Mouse (Mus musculus) MEL (cell line): ENCODE results near the gene Aaed1. TPM values are rescaled to one million over a fixed set of nuclear protein-coding genes. Genes with fewer than 3 reads are reported as not detected.

Experiments
- DNase-seq: peaks from one replicate; pipeline ENCODE4 v3.0.0; 2011; ENCODE audit warnings: low read depth, low spot score
- H3K27ac ChIP-seq: 2 replicates; pipeline ENCODE4 v1.5.1; 2012; ENCODE audit warnings: low read depth, mild to moderate bottlenecking, control low read depth, low read length, moderate library complexity; ENCODE audit not compliant: control insufficient read depth
- H3K27me3 ChIP-seq, 2 experiments: fragments of 150-350 bp in 1 of 2; sonication (generic) in 1 of 2; 2 replicates each; pipeline ENCODE4 v1.6.1; 2012; ENCODE audit warnings: low read length in 2 of 2, mild to moderate bottlenecking in 2 of 2, improper control_type of control experiment in 1 of 2, moderate library complexity in 1 of 2; ENCODE audit not compliant: insufficient read depth in 2 of 2, control insufficient read depth in 1 of 2
- H3K36me3 ChIP-seq, 2 experiments: 2 replicates each; pipeline ENCODE4 v1.6.1; 2012 to 2014; ENCODE audit warnings: low read length in 2 of 2, improper control_type of control experiment in 1 of 2, inconsistent platforms in 1 of 2, mild to moderate bottlenecking in 1 of 2; ENCODE audit not compliant: insufficient read depth in 2 of 2, control insufficient read depth in 1 of 2
- H3K4me1 ChIP-seq, 2 experiments: fragments of 150-350 bp in 1 of 2; sonication (generic) in 1 of 2; 2 replicates each; pipeline ENCODE4 v1.6.1; 2012; ENCODE audit warnings: low read length in 2 of 2, improper control_type of control experiment in 1 of 2, mild to moderate bottlenecking in 1 of 2; ENCODE audit not compliant: insufficient read depth in 2 of 2, control insufficient read depth in 1 of 2
- H3K4me3 ChIP-seq, 2 experiments: fragments of 150-350 bp in 1 of 2; sonication (generic) in 1 of 2; 2 replicates each; pipeline ENCODE4 v1.5.1; 2012; ENCODE audit warnings: low read depth in 2 of 2, low read length in 2 of 2, mild to moderate bottlenecking in 2 of 2, moderate library complexity in 2 of 2, control low read depth in 1 of 2, improper control_type of control experiment in 1 of 2; ENCODE audit not compliant: control insufficient read depth in 1 of 2, insufficient read depth in 1 of 2
- H3K79me2 ChIP-seq: 2 replicates; pipeline ENCODE4 v1.6.1; 2012; ENCODE audit warnings: mild to moderate bottlenecking, low read length, moderate library complexity; ENCODE audit not compliant: control insufficient read depth, poor library complexity, insufficient read depth
- H3K9ac ChIP-seq: 2 replicates; pipeline ENCODE4 v1.6.1; 2012; ENCODE audit warnings: low read depth, mild to moderate bottlenecking, control low read depth, low read length, moderate library complexity; ENCODE audit not compliant: control insufficient read depth, poor library complexity, severe bottlenecking
- H3K9me3 ChIP-seq: fragments of 150-350 bp; sonication (generic); replicated peaks from 2 replicates; pipeline ENCODE4 v1.6.1; 2012; ENCODE audit warnings: mild to moderate bottlenecking, low read length, improper control_type of control experiment, moderate library complexity; ENCODE audit not compliant: insufficient read depth
- E2F4 ChIP-seq: IDR thresholded peaks from 2 replicates; pipeline ENCODE4 v1.6.1; 2011; ENCODE audit warnings: low read depth, low read length, improper control_type of control experiment, borderline replicate concordance
- ELF1 ChIP-seq: IDR thresholded peaks from 2 replicates; pipeline ENCODE4 v1.6.1; 2014; ENCODE audit warnings: low read depth, mild to moderate bottlenecking, inconsistent platforms, low read length, improper control_type of control experiment, moderate library complexity
- ETS1 ChIP-seq: IDR thresholded peaks from 2 replicates; pipeline ENCODE4 v1.6.1; 2012; ENCODE audit warnings: low read depth, mild to moderate bottlenecking, inconsistent platforms, low read length, improper control_type of control experiment, moderate library complexity
- HCFC1 ChIP-seq: IDR thresholded peaks from 2 replicates; pipeline ENCODE4 v1.6.1; 2012; ENCODE audit warnings: low read depth, mild to moderate bottlenecking, inconsistent platforms, low read length, improper control_type of control experiment, moderate library complexity
- KAT2A ChIP-seq: conservative IDR thresholded peaks from 2 replicates; pipeline ENCODE4 v1.6.1; 2012; ENCODE audit warnings: low read depth, low read length, improper control_type of control experiment, inconsistent platforms
- MAX ChIP-seq: IDR thresholded peaks from 2 replicates; pipeline ENCODE4 v1.6.1; 2011; ENCODE audit warnings: low read length, improper control_type of control experiment
- MAZ ChIP-seq: IDR thresholded peaks from 2 replicates; pipeline ENCODE4 v1.6.1; 2012; ENCODE audit warnings: low read depth, mild to moderate bottlenecking, inconsistent platforms, low read length, improper control_type of control experiment
- MXI1 ChIP-seq: IDR thresholded peaks from 2 replicates; pipeline ENCODE4 v1.6.1; 2011; ENCODE audit warnings: mild to moderate bottlenecking, low read depth, low read length, improper control_type of control experiment
- MYB ChIP-seq: IDR thresholded peaks from 2 replicates; pipeline ENCODE4 v1.6.1; 2011; ENCODE audit warnings: mild to moderate bottlenecking, low read depth, low read length, improper control_type of control experiment
- NELFE ChIP-seq: IDR thresholded peaks from 2 replicates; pipeline ENCODE4 v1.6.1; 2011; ENCODE audit warnings: low read depth, low read length, improper control_type of control experiment
- POLR2A ChIP-seq, 2 experiments: IDR thresholded peaks; 2 replicates each; pipeline ENCODE4 v1.6.1; 2011 to 2012; ENCODE audit warnings: low read length in 2 of 2, mild to moderate bottlenecking in 2 of 2, control low read depth in 1 of 2, improper control_type of control experiment in 1 of 2, low read depth in 1 of 2, moderate library complexity in 1 of 2; ENCODE audit not compliant: control insufficient read depth in 1 of 2, insufficient read depth in 1 of 2, poor library complexity in 1 of 2
- SIN3A ChIP-seq: IDR thresholded peaks from 2 replicates; pipeline ENCODE4 v1.6.1; 2012; ENCODE audit warnings: low read length, improper control_type of control experiment, inconsistent platforms
- TBP ChIP-seq: IDR thresholded peaks from 2 replicates; pipeline ENCODE4 v1.8.0; 2011; ENCODE audit warnings: low read depth, low read length, improper control_type of control experiment
- UBTF ChIP-seq: IDR thresholded peaks from 2 replicates; pipeline ENCODE4 v1.6.1; 2012; ENCODE audit warnings: low read depth, mild to moderate bottlenecking, inconsistent platforms, low read length, improper control_type of control experiment, moderate library complexity, borderline replicate concordance; ENCODE audit not compliant: insufficient read depth
- USF1 ChIP-seq: IDR thresholded peaks from 2 replicates; pipeline ENCODE4 v1.6.1; 2014; ENCODE audit warnings: low read depth, mild to moderate bottlenecking, inconsistent platforms, low read length, improper control_type of control experiment, moderate library complexity
- ZMIZ1 ChIP-seq: IDR thresholded peaks from 2 replicates; pipeline ENCODE4 v1.6.1; 2012; ENCODE audit warnings: low read depth, mild to moderate bottlenecking, inconsistent platforms, low read length, improper control_type of control experiment, moderate library complexity
- ZNF384 ChIP-seq: IDR thresholded peaks from 2 replicates; pipeline ENCODE4 v1.6.1; 2012; ENCODE audit warnings: low read depth, mild to moderate bottlenecking, inconsistent platforms, low read length, improper control_type of control experiment
- polyA plus RNA-seq, 2 experiments: library from polyadenylated mRNA; stranded (reverse) in 1 of 2; unstranded in 1 of 2; fragments of >175 nt in 1 of 2; fragments of >200 nt in 1 of 2; gene quantifications; 2 replicates each; pipeline versions ENCODE4 v1.2.1 to v1.2.4; 2012; ENCODE audit warnings: low replicate concordance in 2 of 2, low read depth in 1 of 2; ENCODE audit not compliant: insufficient read length in 2 of 2, insufficient read depth in 1 of 2, missing spikeins in 1 of 2
- total RNA-seq: library from RNA; depleted of rRNA; stranded (reverse); fragments of 300-350 nt; gene quantifications from 2 replicates; pipeline ENCODE4 v1.2.3, GENCODE M21; 2012

The Aaed1 gene
- total and polyA plus RNA-seq, 3 experiments: 4.2 to 190 (median 13.5) TPM

DNA sequence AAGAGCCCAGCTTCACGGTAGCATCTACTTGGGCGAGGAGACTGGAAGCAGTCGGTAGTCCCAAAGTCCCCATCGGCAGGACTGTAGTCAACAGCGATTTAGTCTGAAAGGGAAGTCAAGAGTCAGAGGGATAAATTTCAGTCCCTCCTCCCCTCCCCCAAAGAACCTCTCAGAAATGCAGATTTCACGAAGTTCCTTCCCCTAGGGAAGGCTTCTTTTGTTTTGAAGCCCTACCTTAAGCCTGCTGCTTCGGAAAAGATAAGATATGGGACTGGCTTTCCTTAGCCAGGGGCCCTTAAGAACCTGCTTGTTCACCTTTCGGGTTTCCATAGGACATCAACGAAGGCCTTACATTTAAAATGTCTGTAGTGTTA lies 36.8 kb downstream of the Aaed1 start (continued):
- TF ChIP-seq ZMIZ1: no peak

DNA sequence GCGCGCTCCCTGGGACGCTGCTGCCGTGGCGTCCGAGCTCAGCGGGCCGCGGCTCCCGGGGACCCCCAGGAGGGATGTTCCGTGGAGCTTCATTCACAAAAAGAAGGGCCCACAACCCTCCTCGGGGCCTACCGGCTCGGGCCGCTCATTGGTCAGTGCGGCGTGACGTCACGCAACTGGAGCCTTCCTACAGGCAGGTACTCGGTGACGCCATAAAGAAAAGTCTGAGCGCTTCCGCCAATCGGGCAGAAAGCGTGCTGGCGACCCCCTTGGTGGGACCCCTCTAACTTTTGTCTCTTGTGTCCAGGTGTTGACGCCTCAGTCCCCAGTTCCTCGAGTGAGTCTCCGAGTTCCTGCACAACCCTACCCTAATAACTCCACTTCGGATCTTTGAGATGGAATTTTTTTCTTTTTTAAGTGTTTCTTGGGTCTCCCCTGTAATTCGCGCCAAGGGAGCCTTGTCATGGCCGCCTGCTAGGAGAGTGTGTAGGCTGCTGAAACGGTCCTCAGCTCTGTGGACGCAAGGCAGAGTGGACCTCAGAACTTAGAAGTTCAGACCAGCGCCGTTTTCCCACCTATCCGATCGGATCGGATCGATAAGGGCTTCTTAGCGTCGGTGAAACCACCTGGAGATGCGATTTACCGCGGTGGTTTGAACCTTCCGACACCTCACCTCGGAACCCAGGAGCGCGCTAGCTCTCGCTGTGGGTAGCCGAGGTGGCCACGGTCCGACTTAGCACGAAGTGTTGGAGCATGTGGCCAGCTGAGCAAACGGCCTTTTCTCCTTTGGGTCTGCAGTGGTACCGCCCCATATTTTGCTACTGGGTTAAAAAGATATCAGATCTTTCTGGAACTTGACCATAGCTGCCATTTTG lies 37.4 kb downstream of the Aaed1 start, which contains the start of gene Cdc14b:
TSS of gene Cdc14b (minus strand) at position 412 of the 875 bp plus-strand sequence.
- H3K4me3 ChIP-seq: peak within 1 kb of the TSS; percentile 55 to 95
- H3K27ac ChIP-seq: peak within 1 kb of the TSS; percentile 77
- H3K36me3 ChIP-seq: peaks cover 0 to 16% of the 10 kb centered on the region in 2 experiments; a peak in 2 of 4 replicates
- H3K9ac ChIP-seq: peak within 1 kb of the TSS; percentile 84
- no peaks in the 10 kb centered on the region for H3K9me3 ChIP-seq
- peaks cover 35% of the 10 kb centered on the region for H3K79me2 ChIP-seq
- DNase-seq: peak; percentile 96
- H3K4me1 ChIP-seq: peaks cover 2 to 14% of the 10 kb centered on the region in 2 experiments; a peak in 3 of 4 replicates
- TF ChIP-seq HCFC1 (peak; percentile 68; the same call in 1 of the 2 replicates), POLR2A (IDR thresholded peaks at IDR 0.05; ENCODE audit: control insufficient read depth in 1 of 2, insufficient read depth in 1 of 2, low read depth in 1 of 2, low read length in 2 of 2, poor library complexity in 1 of 2) (peak in 1 of 2 experiments; percentile 88; a peak in 2 of 4 replicates), USF1 (no peak), MAX (peak; percentile 47), NELFE (peak; percentile 71), KAT2A (no peak), UBTF (peak; percentile 56; the same call in 1 of the 2 replicates), MXI1 (peak; percentile 23), ELF1 (0 out of 2 replicates have a peak, but pooled peaks have one; percentile 56), TBP (peak; percentile 93), MYB (no peak), MAZ (0 out of 2 replicates have a peak, but pooled peaks have one; percentile 45), SIN3A (peak; percentile 45), ETS1 (no peak), ZNF384 (peak; percentile 32; the same call in 1 of the 2 replicates), E2F4 (peak; percentile 84)
- no peaks in the 10 kb centered on the region for H3K27me3 ChIP-seq
